Mouse (Mus musculus): ENCODE measurements around the gene Krtap3-1. TPM values are rescaled to one million over a fixed set of nuclear protein-coding genes. Genes with fewer than 3 reads are reported as not detected.
A peak's percentile ranks its signal among the peaks of the same experiment; 100 is the strongest.

The Krtap3-1 gene
- polyA plus RNA-seq, 1 experiment = not detected

- H3K4me3 ChIP-seq (ENCODE audit: extremely low read depth, insufficient read depth, insufficient read length) = no peak overlapping the region
- no peak overlapping the region for H3K27ac ChIP-seq (ENCODE audit: insufficient read depth, low read length)
- no peaks in the 10 kb centered on the region for H3K36me3 ChIP-seq (ENCODE audit: control insufficient read depth, insufficient read depth, low read length)
- WGBS = 86% methylated on average over 7 of the region's 7 CpGs
- H3K4me1 ChIP-seq (ENCODE audit: control insufficient read depth, insufficient read depth, insufficient read length) = no peaks in the 10 kb centered on the region
- DNase-seq (ENCODE audit: low read depth in 1 of 2, low spot score in 2 of 2) = no peak
- H3K27me3 ChIP-seq (ENCODE audit: control insufficient read depth, insufficient read depth, low read length) = no peaks in the 10 kb centered on the region
- TF ChIP-seq POLR2A (IDR thresholded peaks at IDR 0.05; ENCODE audit: low read depth, low read length) (no peak), CTCF (IDR thresholded peaks at IDR 0.05; ENCODE audit: extremely low read depth, insufficient read depth, insufficient read length, insufficient replicate concordance) (no peak)
Observed at GRCm38 (mm10) chr11:99585096-99585495, 18.7 kb upstream of the Krtap3-1 start.

- Histone ChIP-seq H3K27me3 (ENCODE audit: control insufficient read depth, insufficient read depth, low read length) (no peaks in the 10 kb centered on the region), H3K4me1 (ENCODE audit: control insufficient read depth, insufficient read depth, insufficient read length) (no peaks in the 10 kb centered on the region)
Observed at GRCm38 (mm10) chr11:99583245-99583704, 16.8 kb upstream of the Krtap3-1 start, which contains the start of gene Krtap1-4. TSS of gene Krtap1-4 (minus strand) at chr11:99583654.

GRCm38 (mm10) chr11:99581564-99581963, 15.1 kb upstream of the Krtap3-1 start:
- Histone ChIP-seq H3K27me3 (ENCODE audit: control insufficient read depth, insufficient read depth, low read length) (no peaks in the 10 kb centered on the region), H3K4me1 (ENCODE audit: control insufficient read depth, insufficient read depth, insufficient read length) (no peaks in the 10 kb centered on the region), H3K4me3 (ENCODE audit: extremely low read depth, insufficient read depth, insufficient read length) (no peak overlapping the region), H3K27ac (ENCODE audit: insufficient read depth, low read length) (no peak overlapping the region), H3K36me3 (ENCODE audit: control insufficient read depth, insufficient read depth, low read length) (no peaks in the 10 kb centered on the region)
- DNase-seq (ENCODE audit: low read depth in 1 of 2, low spot score in 2 of 2) = no peak
- no peak for TF ChIP-seq POLR2A (IDR thresholded peaks at IDR 0.05; ENCODE audit: low read depth, low read length)
- TF ChIP-seq CTCF (IDR thresholded peaks at IDR 0.05; ENCODE audit: extremely low read depth, insufficient read depth, insufficient read length, insufficient replicate concordance) = no peak
- 81% methylated on average over 6 of the region's 6 CpGs for WGBS

More at GRCm38 (mm10) chr11:99583245-99583704, 16.8 kb upstream of the Krtap3-1 start, which contains the start of gene Krtap1-4:
- 76% methylated on average over 5 of the region's 5 CpGs for WGBS
- no peak within 1 kb of the TSS for H3K4me3 ChIP-seq (ENCODE audit: extremely low read depth, insufficient read depth, insufficient read length)
- no peak within 1 kb of the TSS for H3K27ac ChIP-seq (ENCODE audit: insufficient read depth, low read length)
- TF ChIP-seq POLR2A (IDR thresholded peaks at IDR 0.05; ENCODE audit: low read depth, low read length) = no peak
- no peak for TF ChIP-seq CTCF (IDR thresholded peaks at IDR 0.05; ENCODE audit: extremely low read depth, insufficient read depth, insufficient read length, insufficient replicate concordance)
- H3K36me3 ChIP-seq (ENCODE audit: control insufficient read depth, insufficient read depth, low read length) = no peaks in the 10 kb centered on the region
- no peak for DNase-seq (ENCODE audit: low read depth in 1 of 2, low spot score in 2 of 2)

DNA sequence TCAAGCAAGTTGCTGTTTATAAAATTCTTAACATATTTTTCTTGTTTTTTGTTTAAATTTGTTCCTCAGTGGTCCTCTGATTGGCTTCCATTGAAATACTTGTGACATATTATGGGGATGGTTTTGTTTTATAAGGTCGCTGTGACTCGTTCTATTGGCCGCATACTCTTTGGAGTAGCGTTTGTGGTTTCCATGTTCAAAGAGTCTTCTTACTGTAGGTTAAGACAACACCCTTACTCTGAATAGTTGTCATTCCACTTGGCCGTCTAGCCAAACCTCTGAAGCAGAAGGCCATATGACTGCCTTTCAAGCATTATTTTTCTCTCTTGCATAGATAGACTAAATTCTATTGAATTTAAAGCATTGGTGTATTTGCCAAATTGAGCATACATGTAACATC, 14.6 kb upstream of the Krtap3-1 start:
- Histone ChIP-seq H3K4me3 (ENCODE audit: extremely low read depth, insufficient read depth, insufficient read length) (no peak overlapping the region), H3K36me3 (ENCODE audit: control insufficient read depth, insufficient read depth, low read length) (no peaks in the 10 kb centered on the region), H3K27ac (ENCODE audit: insufficient read depth, low read length) (no peak overlapping the region), H3K27me3 (ENCODE audit: control insufficient read depth, insufficient read depth, low read length) (no peaks in the 10 kb centered on the region), H3K4me1 (ENCODE audit: control insufficient read depth, insufficient read depth, insufficient read length) (no peaks in the 10 kb centered on the region)
- DNase-seq (ENCODE audit: low read depth in 1 of 2, low spot score in 2 of 2) = no peak
- no peak for TF ChIP-seq POLR2A (IDR thresholded peaks at IDR 0.05; ENCODE audit: low read depth, low read length)
- TF ChIP-seq CTCF (IDR thresholded peaks at IDR 0.05; ENCODE audit: extremely low read depth, insufficient read depth, insufficient read length, insufficient replicate concordance) = no peak
- 90% methylated on average over 5 of the region's 5 CpGs for WGBS

- WGBS = 80% methylated on average over 6 of the region's 6 CpGs
- H3K27ac ChIP-seq (ENCODE audit: insufficient read depth, low read length) = no peak within 1 kb of the TSS
- H3K4me3 ChIP-seq (ENCODE audit: extremely low read depth, insufficient read depth, insufficient read length) = no peak within 1 kb of the TSS
- no peaks in the 10 kb centered on the region for H3K4me1 ChIP-seq (ENCODE audit: control insufficient read depth, insufficient read depth, insufficient read length)
- H3K27me3 ChIP-seq (ENCODE audit: control insufficient read depth, insufficient read depth, low read length) = no peaks in the 10 kb centered on the region
- H3K36me3 ChIP-seq (ENCODE audit: control insufficient read depth, insufficient read depth, low read length) = no peaks in the 10 kb centered on the region
- no peak for DNase-seq (ENCODE audit: low read depth in 1 of 2, low spot score in 2 of 2)
- TF ChIP-seq CTCF (IDR thresholded peaks at IDR 0.05; ENCODE audit: extremely low read depth, insufficient read depth, insufficient read length, insufficient replicate concordance) (no peak), POLR2A (IDR thresholded peaks at IDR 0.05; ENCODE audit: low read depth, low read length) (no peak)
Observed at GRCm38 (mm10) chr11:99580636-99581035, 14.2 kb upstream of the Krtap3-1 start, which contains the start of gene Krtap1-5. TSS of gene Krtap1-5 (minus strand) at chr11:99581016.

DNA sequence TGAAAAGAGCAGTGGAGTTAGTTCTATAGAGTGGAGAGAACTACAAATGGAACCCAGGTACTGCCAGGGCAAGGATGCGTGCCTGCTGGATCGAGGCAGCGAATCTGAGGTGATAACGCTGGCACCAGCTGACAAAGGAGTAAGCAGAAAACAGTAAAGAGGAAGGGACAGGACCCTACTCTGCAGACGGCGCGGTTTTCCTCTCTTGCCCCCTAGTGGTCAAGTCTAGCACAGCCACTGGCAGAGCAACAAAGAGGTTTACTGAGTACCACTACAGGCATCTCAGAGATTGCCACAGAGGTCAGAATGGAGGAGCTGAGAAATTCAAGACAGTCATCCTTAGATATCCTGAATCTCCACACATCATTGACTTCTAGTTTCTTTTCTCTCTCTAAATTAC, 7.7 kb upstream of the Krtap3-1 start:
- H3K27ac ChIP-seq (ENCODE audit: insufficient read depth, low read length) = no peak overlapping the region
- H3K27me3 ChIP-seq (ENCODE audit: control insufficient read depth, insufficient read depth, low read length) = no peaks in the 10 kb centered on the region
- WGBS = 2% methylated on average over 7 of the region's 7 CpGs
- no peak overlapping the region for H3K4me3 ChIP-seq (ENCODE audit: extremely low read depth, insufficient read depth, insufficient read length)
- no peaks in the 10 kb centered on the region for H3K36me3 ChIP-seq (ENCODE audit: control insufficient read depth, insufficient read depth, low read length)
- peak in 1 of 2 experiments; percentile 27 for DNase-seq (ENCODE audit: low read depth in 1 of 2, low spot score in 2 of 2)
- no peaks in the 10 kb centered on the region; the same call in 1 of the 2 replicates for H3K4me1 ChIP-seq (ENCODE audit: control insufficient read depth, insufficient read depth, insufficient read length)
- TF ChIP-seq POLR2A (IDR thresholded peaks at IDR 0.05; ENCODE audit: low read depth, low read length) (no peak), CTCF (IDR thresholded peaks at IDR 0.05; ENCODE audit: extremely low read depth, insufficient read depth, insufficient read length, insufficient replicate concordance) (peak; percentile 53; the same call in 1 of the 2 replicates)

DNA sequence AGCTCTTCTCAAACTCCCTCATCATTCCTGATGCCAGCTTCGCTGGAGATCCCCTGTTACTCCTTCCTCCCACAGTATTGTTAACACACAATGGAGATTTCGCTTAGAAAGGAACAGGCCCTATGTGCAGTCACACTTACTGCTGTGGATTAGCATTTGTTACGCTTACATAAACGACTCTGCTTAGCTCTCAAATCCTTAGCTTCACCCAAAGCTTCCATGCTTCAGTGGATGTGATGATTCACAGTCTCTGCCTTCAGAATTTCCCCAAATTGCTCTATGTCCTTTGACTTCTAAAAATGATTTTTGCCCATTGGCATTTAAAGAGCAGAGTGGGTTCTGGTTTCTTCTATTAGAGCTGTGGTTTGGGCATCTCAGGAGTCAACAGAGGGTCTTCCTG, 6.7 kb upstream of the Krtap3-1 start:
- DNase-seq (ENCODE audit: low read depth in 1 of 2, low spot score in 2 of 2) = no peak
- H3K27me3 ChIP-seq (ENCODE audit: control insufficient read depth, insufficient read depth, low read length) = no peaks in the 10 kb centered on the region
- TF ChIP-seq POLR2A (IDR thresholded peaks at IDR 0.05; ENCODE audit: low read depth, low read length) (no peak), CTCF (IDR thresholded peaks at IDR 0.05; ENCODE audit: extremely low read depth, insufficient read depth, insufficient read length, insufficient replicate concordance) (no peak)
- H3K4me3 ChIP-seq (ENCODE audit: extremely low read depth, insufficient read depth, insufficient read length) = no peak overlapping the region
- 73% methylated on average over 4 of the region's 4 CpGs for WGBS
- H3K4me1 ChIP-seq (ENCODE audit: control insufficient read depth, insufficient read depth, insufficient read length) = no peaks in the 10 kb centered on the region; the same call in 1 of the 2 replicates
- H3K27ac ChIP-seq (ENCODE audit: insufficient read depth, low read length) = no peak overlapping the region
- no peaks in the 10 kb centered on the region for H3K36me3 ChIP-seq (ENCODE audit: control insufficient read depth, insufficient read depth, low read length)
